Mouse (Mus musculus): Measurements from ENCODE around the gene Itgb3bp. TPM values are rescaled to one million over a fixed set of nuclear protein-coding genes. Genes with fewer than 3 reads are reported as not detected.

Itgb3bp gene
- polyA plus RNA-seq, 1 experiment from 2014 or later = 47.1 TPM

- Histone ChIP-seq H3K4me1 (ENCODE audit: control insufficient read depth, insufficient read depth, low read length) (peaks cover 11% of the 10 kb centered on the region; the same call in 1 of the 2 replicates), H3K9ac (replicated peaks; ENCODE audit: low read depth, low read length) (peak within 1 kb of the TSS; percentile 54), H3K4me2 (replicated peaks; ENCODE audit: low read depth, low read length) (peak within 1 kb of the TSS; percentile 93), H3K9me3 (ENCODE audit: control insufficient read depth, low read depth, low read length) (no peaks in the 10 kb centered on the region), H3K27ac (ENCODE audit: low read length) (peak within 1 kb of the TSS; percentile 86), H3K4me3 (ENCODE audit: low read depth, low read length) (peak within 1 kb of the TSS; percentile 67), H3K36me3 (ENCODE audit: control insufficient read depth, insufficient read depth, low read length) (no peaks in the 10 kb centered on the region), H3K27me3 (ENCODE audit: control insufficient read depth, insufficient read depth, low read length) (no peaks in the 10 kb centered on the region)
- WGBS = 4% methylated on average over 23 of the region's 23 CpGs
- ATAC-seq (ENCODE audit: insufficient number of reproducible peaks, insufficient read depth, low FRiP score, low read depth) = peak; percentile 88
Observed at GRCm38 (mm10) chr4:99929149-99929612, 432 bp downstream of the Itgb3bp start, which contains the start of gene Pgm1. TSS of gene Pgm1 (plus strand) at chr4:99929414.

GRCm38 (mm10) chr4:99928521-99928920 lies 1.1 kb downstream of the Itgb3bp start:
- H3K36me3 ChIP-seq (ENCODE audit: control insufficient read depth, insufficient read depth, low read length) = no peaks in the 10 kb centered on the region
- no peak overlapping the region for H3K4me2 ChIP-seq (replicated peaks; ENCODE audit: low read depth, low read length)
- no peaks in the 10 kb centered on the region for H3K27me3 ChIP-seq (ENCODE audit: control insufficient read depth, insufficient read depth, low read length)
- 46% methylated on average over 6 of the region's 6 CpGs for WGBS
- no peak overlapping the region; the same call in 1 of the 2 replicates for H3K27ac ChIP-seq (ENCODE audit: low read length)
- H3K4me1 ChIP-seq (ENCODE audit: control insufficient read depth, insufficient read depth, low read length) = peaks cover 11% of the 10 kb centered on the region; the same call in 1 of the 2 replicates
- ATAC-seq (ENCODE audit: insufficient number of reproducible peaks, insufficient read depth, low FRiP score, low read depth) = no peak
- no peak overlapping the region for H3K4me3 ChIP-seq (ENCODE audit: low read depth, low read length)
- H3K9ac ChIP-seq (replicated peaks; ENCODE audit: low read depth, low read length) = no peak overlapping the region
- no peaks in the 10 kb centered on the region for H3K9me3 ChIP-seq (ENCODE audit: control insufficient read depth, low read depth, low read length)

GRCm38 (mm10) chr4:99926380-99926779 lies 3.2 kb downstream of the Itgb3bp start:
- no peak for ATAC-seq (ENCODE audit: insufficient number of reproducible peaks, insufficient read depth, low FRiP score, low read depth)
- H3K4me3 ChIP-seq (ENCODE audit: low read depth, low read length) = no peak overlapping the region
- no peaks in the 10 kb centered on the region for H3K9me3 ChIP-seq (ENCODE audit: control insufficient read depth, low read depth, low read length)
- 84% methylated on average over 4 of the region's 4 CpGs for WGBS
- no peaks in the 10 kb centered on the region for H3K36me3 ChIP-seq (ENCODE audit: control insufficient read depth, insufficient read depth, low read length)
- no peak overlapping the region for H3K27ac ChIP-seq (ENCODE audit: low read length)
- no peak overlapping the region for H3K4me2 ChIP-seq (replicated peaks; ENCODE audit: low read depth, low read length)
- H3K9ac ChIP-seq (replicated peaks; ENCODE audit: low read depth, low read length) = no peak overlapping the region
- peaks cover 11% of the 10 kb centered on the region; the same call in 1 of the 2 replicates for H3K4me1 ChIP-seq (ENCODE audit: control insufficient read depth, insufficient read depth, low read length)
- no peaks in the 10 kb centered on the region for H3K27me3 ChIP-seq (ENCODE audit: control insufficient read depth, insufficient read depth, low read length)

- no peak for ATAC-seq (ENCODE audit: insufficient number of reproducible peaks, insufficient read depth, low FRiP score, low read depth)
- no peaks in the 10 kb centered on the region for H3K4me1 ChIP-seq (ENCODE audit: control insufficient read depth, insufficient read depth, low read length)
- no peak overlapping the region for H3K4me3 ChIP-seq (ENCODE audit: low read depth, low read length)
- WGBS = 71% methylated on average over 4 of the region's 4 CpGs
- H3K36me3 ChIP-seq (ENCODE audit: control insufficient read depth, insufficient read depth, low read length) = no peaks in the 10 kb centered on the region
- no peak overlapping the region for H3K9ac ChIP-seq (replicated peaks; ENCODE audit: low read depth, low read length)
- H3K27me3 ChIP-seq (ENCODE audit: control insufficient read depth, insufficient read depth, low read length) = no peaks in the 10 kb centered on the region
- H3K27ac ChIP-seq (ENCODE audit: low read length) = no peak overlapping the region
- H3K4me2 ChIP-seq (replicated peaks; ENCODE audit: low read depth, low read length) = no peak overlapping the region
- H3K9me3 ChIP-seq (ENCODE audit: control insufficient read depth, low read depth, low read length) = no peaks in the 10 kb centered on the region
Observed at GRCm38 (mm10) chr4:99913894-99914451, 15.6 kb downstream of the Itgb3bp start.

DNA sequence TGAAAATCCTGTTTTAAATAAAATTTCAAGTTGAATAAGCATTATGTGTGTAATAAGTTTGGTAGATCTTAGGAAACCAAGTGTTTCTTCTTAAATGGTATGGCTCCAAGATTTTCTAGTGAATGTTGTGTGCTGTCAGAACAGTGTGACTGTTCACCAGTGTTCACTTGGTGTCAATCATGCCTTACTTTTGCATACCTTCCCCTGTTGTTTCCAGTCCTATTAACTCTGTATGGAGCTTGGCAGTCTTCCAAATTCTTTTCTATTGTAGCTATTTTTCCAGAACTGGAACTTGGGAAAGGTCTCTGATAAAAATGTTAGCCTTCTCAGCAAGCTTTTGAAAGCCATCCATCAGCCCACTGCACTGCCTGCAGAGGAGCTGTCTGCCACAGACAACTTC lies 47.2 kb downstream of the Itgb3bp start:
- H3K27me3 ChIP-seq (ENCODE audit: control insufficient read depth, insufficient read depth, low read length) = no peaks in the 10 kb centered on the region
- H3K27ac ChIP-seq (ENCODE audit: low read length) = no peak overlapping the region
- ATAC-seq (ENCODE audit: insufficient number of reproducible peaks, insufficient read depth, low FRiP score, low read depth) = no peak
- H3K36me3 ChIP-seq (ENCODE audit: control insufficient read depth, insufficient read depth, low read length) = no peaks in the 10 kb centered on the region
- no peaks in the 10 kb centered on the region for H3K9me3 ChIP-seq (ENCODE audit: control insufficient read depth, low read depth, low read length)
- H3K4me1 ChIP-seq (ENCODE audit: control insufficient read depth, insufficient read depth, low read length) = no peaks in the 10 kb centered on the region
- no peak overlapping the region for H3K9ac ChIP-seq (replicated peaks; ENCODE audit: low read depth, low read length)
- H3K4me3 ChIP-seq (ENCODE audit: low read depth, low read length) = no peak overlapping the region
- no peak overlapping the region for H3K4me2 ChIP-seq (replicated peaks; ENCODE audit: low read depth, low read length)

- Histone ChIP-seq H3K36me3 (ENCODE audit: control insufficient read depth, insufficient read depth, low read length) (no peaks in the 10 kb centered on the region), H3K9me3 (ENCODE audit: control insufficient read depth, low read depth, low read length) (no peaks in the 10 kb centered on the region)
Observed at GRCm38 (mm10) chr4:99881882-99882281, 47.7 kb downstream of the Itgb3bp start.

DNA sequence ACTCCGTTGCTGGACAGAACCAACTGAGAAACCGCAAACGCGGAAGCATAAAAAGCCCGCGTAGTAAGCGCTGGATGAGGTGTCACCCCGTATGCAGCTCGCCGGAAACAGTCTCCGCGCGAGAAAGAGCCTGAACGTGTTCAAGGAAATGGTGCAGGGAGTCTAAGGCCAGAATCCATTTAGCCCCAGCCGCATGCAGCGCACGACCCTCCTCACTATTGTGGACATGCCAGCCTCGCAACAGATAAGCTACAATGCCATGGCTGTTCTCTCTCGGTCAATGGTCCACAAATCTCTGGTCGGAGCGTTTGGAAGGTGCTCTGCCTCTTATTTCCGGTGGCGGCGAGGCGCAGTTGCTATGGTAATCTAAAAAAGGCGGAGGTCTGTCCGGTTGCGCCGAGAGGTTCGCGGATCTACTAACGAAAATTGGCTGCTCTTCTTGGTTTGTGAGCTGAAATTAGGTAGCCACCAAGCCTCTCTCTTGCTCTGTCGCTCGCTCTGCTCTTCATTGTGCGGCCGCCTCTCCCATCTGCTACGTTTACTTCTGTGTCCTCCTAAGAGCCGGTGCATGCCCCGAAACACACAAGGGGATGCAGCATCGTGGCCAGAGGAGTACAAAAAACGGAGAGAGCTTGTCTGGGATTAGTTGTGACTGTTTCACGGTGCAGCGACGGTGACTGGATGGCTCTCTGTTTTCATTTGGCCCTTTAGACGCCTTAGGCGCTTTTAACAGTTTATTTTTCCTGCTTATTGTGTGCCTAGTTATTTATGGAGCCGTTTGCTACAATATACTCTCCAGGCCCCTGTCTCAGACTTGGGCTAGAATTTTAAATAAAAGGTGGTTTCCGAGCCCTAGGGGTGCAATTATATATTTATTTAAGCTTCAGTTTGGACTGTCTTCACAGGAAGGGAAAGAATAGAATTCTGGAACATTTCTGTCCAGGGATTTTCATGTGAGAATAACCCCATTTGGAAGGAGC lies 100.2 kb downstream of the Itgb3bp start, which contains the start of gene Efcab7:
Gene Efcab7 (plus strand): TSS at position 105 of the 980 bp plus-strand sequence.
- Histone ChIP-seq H3K27me3 (ENCODE audit: control insufficient read depth, insufficient read depth, low read length) (no peaks in the 10 kb centered on the region), H3K4me2 (replicated peaks; ENCODE audit: low read depth, low read length) (peak within 1 kb of the TSS; percentile 64), H3K4me3 (ENCODE audit: low read depth, low read length) (peak within 1 kb of the TSS; percentile 67), H3K27ac (ENCODE audit: low read length) (peak within 1 kb of the TSS; percentile 82; the same call in 1 of the 2 replicates), H3K4me1 (ENCODE audit: control insufficient read depth, insufficient read depth, low read length) (peaks cover 3% of the 10 kb centered on the region; the same call in 1 of the 2 replicates), H3K36me3 (ENCODE audit: control insufficient read depth, insufficient read depth, low read length) (no peaks in the 10 kb centered on the region), H3K9ac (replicated peaks; ENCODE audit: low read depth, low read length) (peak within 1 kb of the TSS; percentile 52), H3K9me3 (ENCODE audit: control insufficient read depth, low read depth, low read length) (no peaks in the 10 kb centered on the region)
- peak; percentile 81 for ATAC-seq (ENCODE audit: insufficient number of reproducible peaks, insufficient read depth, low FRiP score, low read depth)
- under 1% methylated on average over 48 of the region's 48 CpGs for WGBS

More at GRCm38 (mm10) chr4:99881882-99882281, 47.7 kb downstream of the Itgb3bp start:
- Histone ChIP-seq H3K27ac (ENCODE audit: low read length) (no peak overlapping the region), H3K27me3 (ENCODE audit: control insufficient read depth, insufficient read depth, low read length) (no peaks in the 10 kb centered on the region), H3K4me1 (ENCODE audit: control insufficient read depth, insufficient read depth, low read length) (no peaks in the 10 kb centered on the region), H3K4me2 (replicated peaks; ENCODE audit: low read depth, low read length) (no peak overlapping the region), H3K9ac (replicated peaks; ENCODE audit: low read depth, low read length) (no peak overlapping the region), H3K4me3 (ENCODE audit: low read depth, low read length) (no peak overlapping the region)
- no peak for ATAC-seq (ENCODE audit: insufficient number of reproducible peaks, insufficient read depth, low FRiP score, low read depth)

- no peaks in the 10 kb centered on the region for H3K27me3 ChIP-seq (ENCODE audit: control insufficient read depth, insufficient read depth, low read length)
- 0% methylated on average over 7 of the region's 7 CpGs for WGBS
- H3K4me3 ChIP-seq (ENCODE audit: low read depth, low read length) = peak overlapping the region; percentile 67
- peak overlapping the region; percentile 52 for H3K9ac ChIP-seq (replicated peaks; ENCODE audit: low read depth, low read length)
- no peak for ATAC-seq (ENCODE audit: insufficient number of reproducible peaks, insufficient read depth, low FRiP score, low read depth)
- 0 out of 2 replicates have a peak overlapping the region, but pooled peaks have one; percentile 82 for H3K27ac ChIP-seq (ENCODE audit: low read length)
- H3K4me2 ChIP-seq (replicated peaks; ENCODE audit: low read depth, low read length) = peak overlapping the region; percentile 64
- H3K36me3 ChIP-seq (ENCODE audit: control insufficient read depth, insufficient read depth, low read length) = no peaks in the 10 kb centered on the region
- H3K9me3 ChIP-seq (ENCODE audit: control insufficient read depth, low read depth, low read length) = no peaks in the 10 kb centered on the region
- peaks cover 3% of the 10 kb centered on the region; the same call in 1 of the 2 replicates for H3K4me1 ChIP-seq (ENCODE audit: control insufficient read depth, insufficient read depth, low read length)
Observed at GRCm38 (mm10) chr4:99828739-99829093, 100.9 kb downstream of the Itgb3bp start.

Measured in stomach, embryonic 14.5 days (tissue).